Mouse (Mus musculus) midbrain, embryonic 12.5 days (tissue): ENCODE measurements around the gene Prl7a1. TPM values are rescaled to one million over a fixed set of nuclear protein-coding genes. Genes with fewer than 3 reads are reported as not detected.

Experiments used
- ATAC-seq: fragments of 200-750 bp; cut with Nextera tagmentation; 2 replicates; pipeline ENCODE4 v1.8.0; 2017; ENCODE audit warnings: low read depth, moderate TSS enrichment, moderate library complexity; ENCODE audit not compliant: low FRiP score
- H3K27ac ChIP-seq: fragments of 300-500 bp; sonication (generic); replicated peaks from 2 replicates; pipeline ENCODE4 v1.5.1; 2016; ENCODE audit warnings: mild to moderate bottlenecking
- H3K27me3 ChIP-seq: fragments of 300-500 bp; sonication (generic); 2 replicates; pipeline ENCODE4 v1.6.1; 2016; ENCODE audit warnings: mild to moderate bottlenecking
- H3K36me3 ChIP-seq: fragments of 300-500 bp; sonication (generic); 2 replicates; pipeline ENCODE4 v1.6.1; 2016
- H3K4me1 ChIP-seq: fragments of 300-500 bp; sonication (generic); 2 replicates; pipeline ENCODE4 v1.6.1; 2016
- H3K4me2 ChIP-seq: fragments of 300-500 bp; sonication (generic); replicated peaks from 2 replicates; pipeline ENCODE4 v1.6.1; 2016; ENCODE audit warnings: mild to moderate bottlenecking, moderate library complexity
- H3K4me3 ChIP-seq: fragments of 300-500 bp; sonication (generic); 2 replicates; pipeline ENCODE4 v1.5.1; 2016; ENCODE audit warnings: mild to moderate bottlenecking
- H3K9ac ChIP-seq: fragments of 300-500 bp; sonication (generic); replicated peaks from 2 replicates; pipeline ENCODE4 v1.6.1; 2016; ENCODE audit warnings: mild to moderate bottlenecking, moderate library complexity
- H3K9me3 ChIP-seq: fragments of 300-500 bp; sonication (generic); 2 replicates; pipeline ENCODE4 v1.6.1; 2016; ENCODE audit warnings: mild to moderate bottlenecking
- WGBS: fragments of 180-500 bp; shearing (Covaris S2); methylation state at CpG from one replicate; pipeline ENCODE4 v1.1.7; 2016; 5-methylcytosine and 5-hydroxymethylcytosine counted together
- polyA plus RNA-seq: library from polyadenylated mRNA; unstranded; fragments of >200 nt; fragmentation: Nextera tagmentation; extraction: Ambion mirVana; gene quantifications from 2 replicates; pipeline ENCODE4 v1.2.1, GENCODE M21; 2016

Gene Prl7a1
- not detected in 2 replicates for polyA plus RNA-seq

DNA sequence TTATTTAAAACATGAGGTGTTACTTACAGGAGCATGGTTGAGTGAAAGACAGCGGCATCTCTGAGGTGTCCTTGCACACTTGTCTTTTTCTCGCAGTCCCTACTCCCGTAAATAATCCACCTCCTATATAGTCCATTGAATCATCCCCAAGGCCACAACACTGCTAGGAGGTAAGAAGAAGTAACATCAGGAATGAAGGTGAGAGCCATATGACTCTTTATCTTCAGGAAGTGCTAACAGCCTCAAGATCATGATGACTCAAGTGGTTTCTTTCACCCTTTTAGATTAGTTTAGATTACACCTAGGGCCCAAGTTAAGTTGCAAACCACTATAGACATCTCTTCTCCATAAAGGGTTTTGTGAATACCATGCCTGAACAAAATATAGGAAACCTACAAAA, at the start of gene Prl7a1:
Prl7a1 (minus strand) TSS at position 101 of the 400 bp plus-strand sequence.
- 95% methylated on average over 3 of the region's 3 CpGs for WGBS
- H3K9me3 ChIP-seq = no peaks in the 10 kb centered on the region

DNA sequence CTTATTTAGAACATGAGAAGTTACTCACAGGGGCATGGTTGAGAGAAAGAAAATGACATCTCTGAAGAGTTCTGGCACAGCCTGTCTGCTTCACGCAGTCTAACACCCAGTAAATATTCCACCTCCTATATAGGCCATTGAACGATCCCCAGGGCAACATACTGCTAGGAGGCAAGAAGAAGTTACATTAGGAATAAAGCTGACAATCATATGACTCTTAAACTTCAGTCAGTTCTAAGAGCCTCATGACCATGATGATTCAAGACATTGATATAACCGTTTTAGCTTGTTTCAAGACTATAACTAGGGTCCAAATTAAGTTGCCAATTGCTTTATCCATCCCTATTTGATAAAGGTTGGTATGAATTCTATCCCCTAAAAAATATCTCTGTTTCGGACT, 25.6 kb upstream of the Prl7a1 start, which contains the start of gene Prl7a2:
Prl7a2 (minus strand) TSS at position 101 of the 400 bp plus-strand sequence.
- H3K9ac ChIP-seq = no peak within 1 kb of the TSS
- WGBS = 88% methylated on average over 4 of the region's 4 CpGs
- no peaks in the 10 kb centered on the region for H3K4me1 ChIP-seq
- no peaks in the 10 kb centered on the region for H3K9me3 ChIP-seq
- no peaks in the 10 kb centered on the region for H3K27me3 ChIP-seq
- ATAC-seq = no peak
- H3K27ac ChIP-seq = no peak within 1 kb of the TSS
- H3K4me3 ChIP-seq = no peak within 1 kb of the TSS
- no peaks in the 10 kb centered on the region for H3K36me3 ChIP-seq
- no peak within 1 kb of the TSS for H3K4me2 ChIP-seq

More for the DNA sequence above, at the start of gene Prl7a1:
- no peaks in the 10 kb centered on the region for H3K27me3 ChIP-seq
- no peak within 1 kb of the TSS for H3K4me3 ChIP-seq
- H3K4me1 ChIP-seq = no peaks in the 10 kb centered on the region
- H3K9ac ChIP-seq = no peak within 1 kb of the TSS
- H3K27ac ChIP-seq = no peak within 1 kb of the TSS
- no peaks in the 10 kb centered on the region for H3K36me3 ChIP-seq
- no peak within 1 kb of the TSS for H3K4me2 ChIP-seq
- ATAC-seq = no peak

DNA sequence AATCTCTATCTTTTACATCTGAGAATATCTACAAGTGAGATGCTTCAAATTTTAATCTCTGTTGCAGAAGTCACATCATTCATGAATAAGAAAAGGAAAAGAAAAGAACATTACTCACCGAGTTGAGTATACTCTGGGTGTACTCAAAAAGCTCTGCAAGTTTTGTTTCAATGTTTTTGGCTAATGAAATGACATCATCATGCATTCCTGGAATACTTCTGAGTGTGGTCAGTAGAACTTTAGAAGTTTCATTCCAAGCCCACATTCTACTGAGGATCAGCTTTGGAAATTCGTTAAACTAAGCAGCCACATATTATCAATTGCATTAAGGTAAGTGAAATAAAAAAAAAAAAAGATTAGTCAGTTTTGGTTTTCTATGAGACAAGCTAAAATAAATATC, 18.5 kb upstream of the Prl7a1 start:
- no peak overlapping the region for H3K9ac ChIP-seq
- H3K4me1 ChIP-seq = no peaks in the 10 kb centered on the region
- no peak overlapping the region for H3K4me2 ChIP-seq
- no peaks in the 10 kb centered on the region for H3K27me3 ChIP-seq
- 82% methylated on average over 2 of the region's 2 CpGs for WGBS
- H3K27ac ChIP-seq = no peak overlapping the region
- ATAC-seq = no peak
- no peak overlapping the region for H3K4me3 ChIP-seq
- H3K9me3 ChIP-seq = no peaks in the 10 kb centered on the region
- no peaks in the 10 kb centered on the region for H3K36me3 ChIP-seq

DNA sequence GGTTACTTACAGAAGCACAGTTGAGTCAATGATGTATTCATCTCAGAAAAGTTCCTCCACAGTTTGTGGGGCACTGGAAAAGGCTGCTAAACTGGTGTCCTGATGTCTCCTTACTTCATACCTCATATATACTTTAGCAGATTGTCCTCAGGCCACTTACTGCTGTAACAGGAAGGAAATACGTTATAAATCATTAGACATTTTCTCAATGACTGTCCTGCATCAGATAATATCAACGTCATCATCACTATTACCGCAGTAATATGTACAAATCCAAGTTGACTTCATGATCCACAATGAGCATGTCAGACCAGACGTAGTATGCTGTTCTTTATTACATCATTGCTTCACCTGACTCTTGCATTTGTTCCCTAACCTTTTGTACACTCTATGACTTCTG, 31.8 kb downstream of the Prl7a1 start, which contains the start of gene Prl7b1:
Prl7b1 (minus strand) TSS at position 101 of the 400 bp plus-strand sequence.
- Histone ChIP-seq H3K9me3 (no peaks in the 10 kb centered on the region), H3K36me3 (no peaks in the 10 kb centered on the region), H3K9ac (no peak within 1 kb of the TSS), H3K27ac (no peak within 1 kb of the TSS), H3K4me3 (no peak within 1 kb of the TSS), H3K27me3 (no peaks in the 10 kb centered on the region), H3K4me2 (no peak within 1 kb of the TSS), H3K4me1 (no peaks in the 10 kb centered on the region)
- no peak for ATAC-seq
- WGBS = 82% methylated on average over 4 of the region's 4 CpGs

Other genes with a start within 250 kb of the Prl7a1 start
- not detected in 2 replicates for gene Prl8a6, start 203.8 kb downstream of the Prl7a1 start, polyA plus RNA-seq
- gene Prl8a8, start 129.3 kb downstream of the Prl7a1 start, polyA plus RNA-seq = not detected in 2 replicates
- not detected in 2 replicates for gene Prl8a9, start 77.9 kb downstream of the Prl7a1 start, polyA plus RNA-seq
- not detected in 2 replicates for gene Prl8a1, start 60.3 kb downstream of the Prl7a1 start, polyA plus RNA-seq
- gene Prl7b1, start 31.9 kb downstream of the Prl7a1 start, polyA plus RNA-seq = not detected in 2 replicates
- not detected in 2 replicates for gene Prl7a2, start 25.5 kb upstream of the Prl7a1 start, polyA plus RNA-seq
- not detected in 2 replicates for gene Prl7d1, start 74.2 kb upstream of the Prl7a1 start, polyA plus RNA-seq
- not detected in 2 replicates for gene Prl7c1, start 138.3 kb upstream of the Prl7a1 start, polyA plus RNA-seq
- gene Prl2a1, start 159.2 kb upstream of the Prl7a1 start, polyA plus RNA-seq = not detected in 2 replicates
- not detected in 2 replicates for gene Prl2c1, start 206.8 kb upstream of the Prl7a1 start, polyA plus RNA-seq